Mouse (Mus musculus) thymus, adult 2 months (tissue): ENCODE data around the gene Arhgef7.

Experiments used
- CTCF ChIP-seq: fragments of 200-500 bp; IDR thresholded peaks from 2 replicates; pipeline ENCODE4 v1.5.1; 2012; ENCODE audit warnings: mild to moderate bottlenecking, control low read depth, low read length, moderate library complexity, borderline replicate concordance; ENCODE audit not compliant: control insufficient read depth, poor library complexity, insufficient read depth; ENCODE audit errors: extremely low read depth
- POLR2A ChIP-seq: fragments of 200-500 bp; IDR thresholded peaks from 2 replicates; pipeline ENCODE4 v1.6.1; 2012; ENCODE audit warnings: mild to moderate bottlenecking, low read length, control low read depth, moderate library complexity; ENCODE audit not compliant: control insufficient read depth, poor library complexity, insufficient read depth; ENCODE audit errors: extremely low read depth

DNA sequence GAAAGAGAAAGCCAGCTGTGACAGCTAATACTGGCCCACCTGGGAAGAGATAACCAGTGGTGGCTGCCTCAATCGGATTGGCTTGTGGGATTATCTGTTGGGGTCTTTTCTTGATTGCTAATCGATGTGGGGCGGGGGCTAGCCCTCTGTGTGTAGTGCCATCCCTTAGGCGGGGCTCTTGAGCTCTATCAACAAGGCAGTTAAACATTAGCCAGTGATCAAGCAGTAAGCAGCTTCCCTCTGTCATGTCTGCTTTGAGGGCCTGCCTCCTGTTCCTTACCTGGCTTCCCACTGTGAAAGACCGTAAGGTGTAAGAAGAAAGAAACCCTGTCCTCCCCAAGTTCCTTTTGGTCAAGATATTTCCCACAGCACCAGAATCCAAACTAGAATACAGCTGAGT, 17.1 kb upstream of the Arhgef7 start:
- TF ChIP-seq CTCF, result no peak
- no peak for TF ChIP-seq POLR2A
